Mouse (Mus musculus) right cerebral cortex, postnatal 14 days (tissue): ENCODE data around the gene Mcm3ap.

ENCODE experiments used
- DNase-seq: peaks from one replicate; pipeline ENCODE4 v3.0.0; 2022

The Mcm3ap gene

DNA sequence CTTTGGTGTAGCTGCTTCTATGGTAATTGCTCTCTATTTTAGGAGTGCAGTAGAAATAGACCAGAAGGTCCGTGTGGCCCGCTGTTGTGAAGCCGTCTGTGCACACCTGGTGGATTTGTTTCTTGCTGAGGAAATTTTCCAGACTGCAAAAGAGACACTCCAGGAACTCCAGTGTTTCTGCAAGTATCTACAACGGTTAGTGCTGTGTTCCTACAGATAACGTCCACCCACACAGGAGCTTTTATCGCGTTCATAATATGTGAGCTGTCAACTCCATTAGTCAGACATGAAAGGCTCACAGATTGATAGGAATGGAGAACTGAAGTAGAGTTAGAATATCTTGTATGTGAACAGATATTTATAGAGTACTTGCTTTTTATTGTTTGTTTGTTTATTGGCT, 27.6 kb downstream of the Mcm3ap start:
- DNase-seq: no peak

DNA sequence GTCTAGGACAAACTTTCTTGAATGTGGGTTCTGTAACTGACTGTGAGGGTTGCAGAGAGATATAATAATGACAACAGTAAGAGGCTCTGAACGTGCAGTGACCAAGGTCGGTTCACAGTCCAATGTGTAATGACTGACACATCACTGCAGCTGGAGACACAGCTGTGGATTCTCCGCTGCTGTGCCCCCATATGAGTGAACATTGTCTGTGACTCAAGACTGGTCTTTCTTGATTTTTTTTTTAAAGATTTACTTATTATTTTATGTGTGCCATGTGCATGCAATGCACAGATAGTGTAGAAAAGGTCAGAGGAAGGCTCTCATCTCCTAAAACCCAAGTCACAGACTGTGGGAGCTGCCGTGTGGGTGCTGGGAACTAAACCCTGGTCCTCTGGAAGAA, 28.8 kb downstream of the Mcm3ap start:
- no peak for DNase-seq

DNA sequence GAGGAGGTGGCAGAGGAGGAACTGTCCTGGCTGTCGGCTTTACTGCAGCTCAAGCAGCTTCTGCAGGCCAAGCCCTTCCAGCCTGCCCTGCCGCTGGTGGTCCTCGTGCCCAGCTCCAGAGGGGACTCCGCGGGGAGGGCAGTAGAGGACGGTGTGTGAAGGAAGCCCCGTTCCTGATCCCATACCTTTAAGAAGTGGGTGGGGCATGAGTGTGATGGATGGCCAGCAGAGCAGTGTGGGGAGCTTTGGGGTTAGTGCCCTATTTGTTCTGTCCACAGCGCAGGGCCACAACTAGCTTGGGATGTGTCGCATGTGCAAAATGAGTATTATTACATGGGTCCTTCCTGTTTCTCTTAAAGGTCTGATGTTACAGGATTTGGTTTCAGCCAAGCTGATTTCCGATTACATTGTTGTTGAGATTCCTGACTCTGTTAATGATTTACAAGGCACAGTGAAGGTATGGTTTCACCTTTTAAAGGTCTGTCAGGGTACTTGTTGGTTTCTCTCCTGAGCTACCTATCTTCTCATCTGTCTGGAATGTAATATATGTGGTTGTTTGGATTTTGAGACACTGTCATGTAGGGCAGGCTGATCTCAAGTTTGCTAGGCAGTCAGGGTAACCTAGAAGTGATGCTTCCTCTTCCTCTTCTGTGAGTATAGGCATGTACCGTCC, 35.7 kb downstream of the Mcm3ap start:
- DNase-seq: no peak

DNA sequence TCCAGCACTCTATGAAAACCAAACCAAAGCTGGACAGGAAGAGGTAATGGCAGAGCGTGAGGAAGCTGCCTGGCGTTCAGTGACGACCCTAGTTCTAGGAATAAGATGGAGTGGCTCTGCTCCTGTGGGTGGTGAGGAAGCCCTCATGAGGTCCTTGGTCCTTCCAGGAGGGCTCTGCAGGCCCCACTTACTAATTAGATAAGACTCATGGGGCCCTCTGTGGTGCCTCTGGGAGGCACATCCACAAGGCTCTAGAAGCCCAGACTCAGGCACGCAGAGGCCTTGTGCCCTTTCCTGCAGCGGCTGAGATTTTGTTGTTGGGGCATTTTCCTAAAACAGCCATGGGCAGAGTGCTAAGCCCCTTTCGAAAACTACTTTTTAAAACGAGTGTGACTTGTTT, 37.1 kb downstream of the Mcm3ap start:
- DNase-seq: no peak

DNA sequence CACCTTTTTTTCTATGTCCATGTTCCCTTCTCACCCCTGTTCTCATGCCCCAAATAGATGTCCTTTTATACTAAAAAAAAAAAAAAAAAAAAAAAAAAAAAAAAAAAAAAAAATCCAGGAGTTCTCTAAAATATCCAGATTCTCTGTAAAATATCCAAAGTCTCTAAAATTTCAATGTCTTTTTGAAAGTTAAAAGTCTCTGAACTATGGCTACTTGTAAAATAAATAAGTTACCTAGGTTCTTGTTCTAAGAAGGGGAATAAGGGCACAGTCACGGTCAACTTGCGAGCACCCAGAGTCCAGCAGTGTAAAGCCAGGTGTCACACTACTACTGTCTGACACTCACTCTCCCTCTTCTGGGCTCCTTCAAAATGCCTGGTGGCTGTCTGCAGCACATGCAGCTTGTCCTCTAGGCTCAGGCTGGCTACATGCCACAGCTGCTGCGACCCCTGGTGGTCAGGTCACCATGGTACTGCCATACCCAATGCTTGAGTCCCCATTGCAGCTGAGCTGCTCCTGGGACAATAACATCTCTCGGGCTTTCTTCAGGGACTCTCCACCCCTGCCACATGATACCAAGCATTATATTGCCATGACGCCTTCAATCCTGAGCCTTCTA, 44.3 kb downstream of the Mcm3ap start:
- DNase-seq: peak; percentile 78

DNA sequence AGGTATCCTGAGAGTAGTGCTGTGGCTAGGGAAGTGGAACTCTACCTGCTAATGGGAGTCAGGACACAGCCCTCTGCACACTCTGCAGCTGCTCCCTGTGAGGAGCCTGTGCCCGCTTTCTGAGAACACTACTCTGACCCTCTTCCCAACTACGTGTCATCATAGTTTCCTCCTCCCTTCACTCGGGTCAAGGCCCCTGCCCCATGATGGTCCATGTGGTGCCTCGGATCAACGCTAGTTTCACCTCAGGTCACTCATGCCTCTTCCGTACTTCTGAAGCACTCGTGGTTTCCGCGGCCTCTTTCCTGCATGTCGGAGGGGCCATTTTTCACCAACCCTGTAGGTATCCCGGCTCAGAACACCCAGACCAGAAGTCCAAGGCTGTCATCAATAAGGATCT, 62.2 kb downstream of the Mcm3ap start:
- DNase-seq: no peak

DNA sequence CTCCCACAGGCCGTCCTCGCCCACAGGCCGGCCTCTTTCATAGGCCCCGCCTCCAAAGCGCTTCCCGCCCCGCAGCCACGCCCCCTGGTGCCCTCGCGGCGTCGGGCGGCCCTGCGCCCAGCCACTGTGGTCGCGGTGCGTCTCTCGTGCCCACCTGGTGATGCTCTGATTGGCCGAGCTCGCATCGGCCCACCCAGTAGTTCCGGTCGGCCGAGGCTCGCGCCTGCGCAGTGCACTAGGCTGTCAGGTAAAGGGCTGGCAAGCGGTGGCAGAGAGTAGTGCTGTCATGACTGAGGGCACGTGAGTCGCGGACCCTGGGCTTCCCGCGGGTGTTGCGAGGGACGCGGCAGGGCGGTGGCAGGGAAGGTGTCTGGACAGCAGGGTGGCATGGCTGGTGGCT, 62.6 kb downstream of the Mcm3ap start, which contains the start of gene Lss:
Lss (plus strand) TSS at position 214 of the 400 bp plus-strand sequence.
- peak; percentile 97 for DNase-seq

DNA sequence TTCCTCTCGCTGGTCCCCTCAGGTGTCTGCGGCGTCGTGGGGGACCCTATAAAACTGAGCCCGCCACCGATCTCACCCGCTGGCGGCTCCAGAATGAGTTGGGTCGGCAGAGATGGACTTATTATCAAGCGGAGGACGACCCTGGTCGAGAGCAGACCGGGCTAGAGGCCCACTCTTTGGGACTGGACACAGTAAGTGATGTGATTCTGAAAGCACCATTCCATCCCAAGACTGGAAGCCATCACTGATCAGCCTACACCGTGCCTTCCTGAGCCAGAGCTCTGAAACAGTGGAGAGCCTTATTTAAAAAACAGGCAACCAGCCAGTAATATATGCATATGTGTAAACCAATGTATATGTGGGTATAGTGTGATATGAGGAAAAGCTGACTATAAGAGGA, 63.1 kb downstream of the Mcm3ap start:
- DNase-seq: no peak

DNA sequence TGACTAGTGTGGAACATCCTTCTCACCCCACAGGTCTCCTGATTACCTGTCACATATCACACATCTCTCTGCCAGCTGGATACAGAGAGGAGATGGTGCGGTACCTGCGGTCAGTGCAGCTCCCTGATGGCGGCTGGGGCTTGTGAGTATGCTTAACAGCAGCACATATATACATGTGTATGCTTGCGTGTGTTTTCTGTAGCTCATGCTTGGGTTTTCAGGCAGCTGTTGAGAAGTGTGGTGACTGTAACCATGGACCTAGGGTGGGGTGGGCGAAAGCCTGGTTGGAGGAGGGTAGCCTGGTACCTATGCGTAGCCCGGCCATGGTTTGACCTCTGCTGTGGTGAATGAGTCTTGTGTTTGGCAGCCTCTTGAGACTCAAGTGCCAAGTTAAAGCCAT, 66.8 kb downstream of the Mcm3ap start:
- no peak for DNase-seq

DNA sequence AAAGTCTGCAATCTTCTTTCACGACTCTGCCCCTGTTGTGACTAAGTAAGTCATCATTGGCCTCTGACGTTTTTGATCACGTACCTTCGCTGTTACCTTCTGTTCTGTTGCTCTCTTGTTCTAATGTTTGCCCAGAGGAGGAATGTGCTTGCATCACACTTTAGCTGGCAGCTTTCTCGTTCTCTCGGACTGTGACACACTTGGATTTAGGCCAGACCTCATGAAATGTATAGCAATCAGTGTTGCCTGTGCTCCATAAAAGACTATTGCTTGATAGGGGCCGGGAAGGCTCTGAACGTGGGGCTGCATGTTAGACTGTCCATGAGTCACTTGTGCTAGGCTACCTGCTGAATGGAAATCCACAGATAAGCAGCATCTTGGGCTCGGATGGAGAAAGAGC, 68.9 kb downstream of the Mcm3ap start:
- DNase-seq: no peak

DNA sequence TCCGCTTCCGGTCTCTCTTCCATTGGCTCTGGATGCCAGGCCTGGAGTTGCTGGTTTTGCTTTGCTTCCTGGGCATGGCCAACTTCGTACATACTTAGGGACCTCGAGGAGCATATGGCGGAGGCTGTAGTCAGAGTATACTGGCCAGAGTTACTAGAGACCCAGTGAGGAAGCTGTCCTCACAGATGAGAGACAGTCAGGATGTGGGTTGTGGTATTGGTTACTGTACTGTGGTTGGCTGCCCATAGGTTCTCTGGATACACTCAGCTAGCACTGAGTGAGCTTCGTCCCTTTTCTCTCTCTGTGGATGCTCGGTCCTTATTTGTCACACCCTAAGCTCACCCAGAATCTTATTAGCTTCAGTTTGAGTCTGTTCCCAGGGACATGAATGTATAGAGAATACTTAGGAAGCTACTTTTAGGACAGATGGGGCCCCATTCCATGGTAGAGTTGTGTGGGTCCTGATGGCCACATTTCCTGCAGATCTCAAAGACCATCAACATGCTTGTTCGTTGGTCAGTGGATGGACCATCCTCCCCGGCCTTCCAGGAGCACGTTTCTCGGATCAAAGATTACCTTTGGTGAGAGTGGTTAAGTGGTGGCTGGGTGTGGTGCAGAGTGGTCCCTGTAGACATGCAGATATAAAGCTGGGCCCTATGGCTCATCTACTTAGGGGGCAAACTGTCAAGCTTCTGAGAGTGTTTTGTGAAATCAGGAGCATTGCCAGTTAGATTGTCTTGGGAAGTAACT, 72.8 kb downstream of the Mcm3ap start:
- DNase-seq: no peak

DNA sequence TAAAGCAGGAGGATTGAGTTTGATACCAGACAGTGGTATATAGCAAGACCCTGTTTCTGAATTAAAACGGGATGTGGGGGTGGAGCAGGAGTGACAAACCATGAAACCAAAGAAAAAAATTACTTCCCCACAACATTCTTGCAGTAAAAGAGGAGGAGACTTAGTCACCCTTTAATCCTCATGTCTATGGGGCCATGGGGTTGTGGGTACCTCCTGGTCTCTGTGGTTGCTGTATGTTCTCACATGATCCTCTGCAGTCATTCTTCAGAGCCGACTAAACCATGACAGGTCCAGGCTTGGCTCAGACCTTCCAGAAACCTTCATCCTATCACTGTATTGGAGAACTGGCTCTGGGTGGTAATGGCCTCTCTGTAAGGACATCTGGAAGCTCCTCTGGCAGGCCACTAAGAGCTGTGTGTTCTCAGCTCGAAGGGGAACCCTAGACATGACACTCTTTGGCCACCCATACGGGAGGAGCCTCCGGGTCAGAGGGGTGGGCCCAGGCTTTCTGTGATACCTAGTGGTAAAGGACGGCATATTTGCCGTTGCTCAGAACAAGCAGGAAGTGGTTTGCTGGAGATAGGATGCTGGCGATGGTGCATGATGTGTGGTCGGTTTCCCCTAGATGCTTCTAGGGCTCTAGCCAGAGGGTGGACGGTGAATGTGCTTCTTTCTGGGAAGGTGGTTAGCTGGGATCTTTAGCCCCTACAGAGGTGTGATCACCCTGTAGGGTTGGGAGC, 74.1 kb downstream of the Mcm3ap start:
- no peak for DNase-seq

DNA sequence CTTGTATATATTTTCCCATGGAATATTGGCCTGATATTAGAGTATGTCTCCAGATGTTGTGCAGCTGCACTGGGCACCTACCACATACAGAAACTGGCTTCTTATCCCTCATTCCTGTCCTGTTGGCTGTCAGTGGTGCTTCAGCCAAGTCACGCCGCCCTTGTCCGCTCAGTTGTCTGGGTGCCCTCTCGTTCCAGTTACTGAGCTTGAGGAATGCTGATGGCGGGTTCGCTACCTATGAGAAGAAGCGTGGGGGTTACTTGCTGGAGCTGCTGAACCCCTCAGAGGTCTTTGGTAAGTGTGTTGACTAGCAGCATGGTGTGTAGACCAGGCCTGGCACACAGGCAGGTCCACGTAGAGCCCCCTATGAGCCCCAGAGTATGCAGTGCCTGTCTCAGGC, 77.8 kb downstream of the Mcm3ap start:
- no peak for DNase-seq

DNA sequence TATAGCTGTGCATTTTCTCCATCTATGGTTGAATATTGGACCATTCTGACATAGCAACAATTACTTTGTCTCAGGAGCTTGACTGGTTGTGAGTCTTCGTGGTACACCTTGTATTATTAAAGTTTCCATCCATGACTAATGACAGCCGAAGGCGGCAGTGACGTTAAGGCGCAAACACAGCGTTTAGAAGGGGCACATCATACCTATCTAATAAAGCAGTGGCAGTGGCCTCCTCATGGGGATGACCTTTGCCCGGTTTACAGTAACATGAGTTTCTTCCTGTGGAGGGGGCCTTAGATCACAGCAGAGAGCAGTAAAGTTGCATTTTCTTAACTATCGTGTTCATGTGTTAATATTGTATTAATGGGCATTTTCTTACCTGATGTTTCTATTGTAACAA, 79.5 kb downstream of the Mcm3ap start:
- DNase-seq: no peak

DNA sequence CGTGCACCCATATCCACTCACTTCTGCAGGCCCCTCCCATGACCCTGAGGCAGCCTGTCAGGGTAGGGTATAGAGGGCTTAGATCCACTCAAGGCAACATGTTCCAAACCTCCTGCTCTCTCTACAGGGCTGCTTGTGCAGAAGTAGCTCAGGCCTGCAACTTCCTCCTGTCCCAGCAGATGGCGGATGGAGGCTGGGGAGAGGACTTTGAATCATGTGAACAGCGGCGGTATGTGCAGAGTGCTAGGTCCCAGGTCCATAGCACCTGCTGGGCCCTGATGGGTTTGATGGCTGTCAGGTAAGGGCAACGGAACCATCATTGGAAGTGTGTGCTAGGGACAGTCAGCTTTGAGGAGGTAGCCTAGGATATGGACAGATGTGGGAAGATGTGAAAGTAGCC, 81.7 kb downstream of the Mcm3ap start:
- peak; percentile 20 for DNase-seq

DNA sequence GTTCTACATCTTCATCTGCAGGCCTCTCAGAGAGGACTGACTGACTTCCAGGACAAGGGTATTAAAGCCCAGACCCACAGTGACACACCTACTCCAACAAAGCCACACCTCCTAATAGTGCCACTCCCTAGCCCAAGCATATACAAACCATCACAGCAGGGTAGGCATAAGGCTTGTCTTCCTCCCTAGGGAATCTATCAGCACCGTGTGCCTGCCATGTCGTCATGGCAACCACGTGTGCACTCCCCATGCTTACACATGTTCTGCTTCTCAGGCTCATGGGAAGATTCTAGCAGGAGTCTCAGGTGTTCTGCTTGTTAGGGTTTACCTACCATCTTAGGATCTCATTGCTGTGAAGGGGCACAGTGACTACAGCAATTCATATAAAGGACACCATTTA, 82.8 kb downstream of the Mcm3ap start:
- no peak for DNase-seq

DNA sequence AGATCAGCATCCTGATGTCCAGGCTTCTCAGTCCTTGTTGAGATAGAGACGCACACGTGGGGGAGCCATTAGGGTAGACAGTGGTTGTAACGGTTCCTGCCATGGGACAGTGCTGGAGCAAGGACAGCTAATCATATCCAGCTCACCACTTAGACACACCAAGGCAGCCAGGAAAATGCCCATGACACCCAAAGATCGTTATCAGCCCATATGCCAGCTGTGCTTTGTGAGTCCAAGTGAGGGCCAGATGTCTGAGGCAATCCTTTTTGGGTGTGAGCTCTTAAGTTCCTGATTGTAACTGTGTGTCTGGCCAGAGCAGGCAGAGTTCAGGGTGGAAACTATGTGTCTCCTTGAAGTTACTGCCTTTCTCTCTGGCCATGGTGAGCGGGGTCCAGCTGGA, 85.3 kb downstream of the Mcm3ap start:
- no peak for DNase-seq

DNA sequence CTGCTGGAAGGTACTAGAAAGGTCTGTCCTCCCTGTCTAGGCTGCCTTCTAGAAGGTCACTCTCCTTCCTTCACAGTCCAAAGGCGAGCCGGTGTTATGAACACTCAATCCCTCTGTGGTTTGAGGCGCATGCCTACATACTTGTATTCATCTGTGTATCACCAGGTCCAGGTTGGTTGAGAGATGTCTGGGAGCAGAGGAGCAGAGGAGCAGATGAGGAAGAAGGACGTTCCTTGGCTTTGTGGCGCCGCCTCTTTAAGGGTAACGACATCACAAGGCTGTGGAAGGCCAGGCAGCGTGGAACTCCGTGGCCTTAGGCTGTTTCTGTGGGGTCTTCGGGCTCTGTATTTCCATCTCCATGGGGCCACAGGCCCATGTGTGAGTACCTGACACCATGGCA, 93.2 kb downstream of the Mcm3ap start, which contains the start of gene Spatc1l:
Spatc1l (plus strand) TSS at position 301 of the 400 bp plus-strand sequence.
- DNase-seq: no peak
